Mouse (Mus musculus) midbrain, embryonic 11.5 days (tissue): ENCODE data around the gene Lemd2. TPM values are rescaled to one million over a fixed set of nuclear protein-coding genes. Genes with fewer than 3 reads are reported as not detected.

ENCODE experiments used
- ATAC-seq: fragments of 200-750 bp; cut with Nextera tagmentation; 2 replicates; pipeline ENCODE4 v1.8.0; 2017; ENCODE audit warnings: moderate TSS enrichment, moderate library complexity; ENCODE audit not compliant: low FRiP score
- DNase-seq: peaks from one replicate; pipeline ENCODE4 v3.0.0; 2015; ENCODE audit warnings: low spot score; ENCODE audit errors: missing footprints
- H3K27ac ChIP-seq: fragments of 300-500 bp; sonication (generic); 2 replicates; pipeline ENCODE4 v1.5.1; 2014; ENCODE audit warnings: low read depth, low read length
- H3K27me3 ChIP-seq: fragments of 300-500 bp; sonication (generic); 2 replicates; pipeline ENCODE4 v1.6.1; 2014; ENCODE audit warnings: mild to moderate bottlenecking, low read length, moderate library complexity, mixed read lengths; ENCODE audit not compliant: control insufficient read depth, insufficient read depth
- H3K36me3 ChIP-seq: fragments of 300-500 bp; sonication (generic); 2 replicates; pipeline ENCODE4 v1.6.1; 2014; ENCODE audit warnings: mild to moderate bottlenecking, low read length, moderate library complexity, mixed read lengths; ENCODE audit not compliant: control insufficient read depth, insufficient read depth
- H3K4me1 ChIP-seq: fragments of 300-500 bp; sonication (generic); 2 replicates; pipeline ENCODE4 v1.6.1; 2014; ENCODE audit warnings: low read length; ENCODE audit not compliant: control insufficient read depth, insufficient read depth
- H3K4me2 ChIP-seq: fragments of 300-500 bp; sonication (generic); 2 replicates; pipeline ENCODE4 v1.6.1; 2014; ENCODE audit warnings: mild to moderate bottlenecking, moderate library complexity
- H3K4me3 ChIP-seq: fragments of 300-500 bp; sonication (generic); 2 replicates; pipeline ENCODE4 v1.5.1; 2014; ENCODE audit warnings: low read depth, low read length
- H3K9ac ChIP-seq: fragments of 300-500 bp; sonication (generic); 2 replicates; pipeline ENCODE4 v1.6.1; 2014; ENCODE audit warnings: low read length
- H3K9me3 ChIP-seq: fragments of 300-500 bp; sonication (generic); 2 replicates; pipeline ENCODE4 v1.6.1; 2016; ENCODE audit warnings: low read length; ENCODE audit not compliant: control insufficient read depth
- WGBS: fragments of 180-500 bp; shearing (Covaris S2); extraction: QIAGEN DNeasy Blood & Tissue Kit; methylation state at CpG from one replicate; pipeline ENCODE4 v1.1.7; 2014; 5-methylcytosine and 5-hydroxymethylcytosine counted together
- polyA plus RNA-seq: library from polyadenylated mRNA; unstranded; fragments of >200 nt; fragmentation: Nextera tagmentation; extraction: Ambion mirVana; gene quantifications from 2 replicates; pipeline ENCODE4 v1.2.1, GENCODE M21; 2014

Gene Lemd2
- polyA plus RNA-seq, 1 experiment from 2014 or later, result 16.3 TPM

DNA sequence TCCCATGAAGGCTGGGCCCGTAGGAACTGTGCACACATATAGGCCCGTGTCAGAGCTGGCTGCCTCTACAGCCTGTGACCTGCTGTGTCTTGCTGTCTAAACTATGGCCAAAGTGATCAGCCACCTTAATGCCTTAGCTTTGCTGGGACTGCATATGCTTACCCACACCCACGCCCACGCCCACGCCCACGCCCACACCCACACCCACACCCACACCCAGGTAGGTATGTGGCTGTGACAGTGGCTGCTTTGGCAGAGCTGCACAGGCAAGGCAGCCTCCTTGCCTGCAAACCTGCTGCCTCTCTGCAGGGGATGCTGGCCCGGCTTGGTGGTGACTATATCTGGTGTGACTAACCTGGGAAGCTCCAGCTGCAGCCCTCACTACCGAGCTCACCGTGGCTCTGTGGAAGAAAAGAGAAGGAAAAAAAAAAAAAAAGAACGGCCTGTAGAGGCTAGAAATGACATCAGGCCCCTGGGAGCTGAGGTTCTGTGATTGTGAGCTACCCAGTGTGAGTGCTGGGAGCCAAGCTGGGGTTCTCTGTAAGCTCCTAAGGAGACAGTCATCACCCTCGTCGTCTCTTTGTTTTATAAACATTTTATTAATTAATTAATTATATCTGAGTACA lies 20.5 kb downstream of the Lemd2 start:
- no peak for ATAC-seq
- Histone ChIP-seq H3K4me1 (peaks cover 6% of the 10 kb centered on the region), H3K9ac (no peak overlapping the region), H3K36me3 (no peaks in the 10 kb centered on the region), H3K27me3 (no peaks in the 10 kb centered on the region), H3K9me3 (no peaks in the 10 kb centered on the region), H3K4me2 (no peak overlapping the region), H3K4me3 (no peak overlapping the region), H3K27ac (no peak overlapping the region)
- WGBS, result 85% methylated on average over 12 of the region's 12 CpGs
- DNase-seq, result no peak

DNA sequence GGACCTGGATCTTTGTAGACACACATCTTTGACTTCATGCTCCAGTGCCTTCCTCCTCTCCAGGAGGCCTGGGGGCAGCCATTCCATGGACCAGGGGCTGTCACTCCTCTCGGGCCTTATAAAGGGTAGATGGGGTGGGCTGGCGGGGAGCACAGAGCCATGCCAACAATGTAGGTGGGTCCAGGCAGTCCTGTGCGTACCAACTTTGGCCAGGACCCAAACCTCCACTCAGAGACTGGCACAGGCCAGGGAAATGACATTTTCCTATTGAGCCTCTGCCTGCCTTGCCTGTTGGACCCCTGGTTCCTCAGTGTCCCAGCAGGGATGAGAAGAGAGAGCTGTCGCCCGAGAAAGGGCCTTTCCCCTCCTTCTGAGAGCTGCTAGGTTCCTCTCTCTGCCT lies 21.9 kb downstream of the Lemd2 start:
- no peak overlapping the region for H3K4me3 ChIP-seq
- DNase-seq, result no peak
- H3K27ac ChIP-seq, result no peak overlapping the region
- H3K27me3 ChIP-seq, result no peaks in the 10 kb centered on the region
- H3K4me2 ChIP-seq, result no peak overlapping the region
- no peaks in the 10 kb centered on the region for H3K4me1 ChIP-seq
- no peaks in the 10 kb centered on the region for H3K9me3 ChIP-seq
- no peak for ATAC-seq
- H3K9ac ChIP-seq, result no peak overlapping the region
- H3K36me3 ChIP-seq, result no peaks in the 10 kb centered on the region
- 77% methylated on average over 5 of the region's 5 CpGs for WGBS

DNA sequence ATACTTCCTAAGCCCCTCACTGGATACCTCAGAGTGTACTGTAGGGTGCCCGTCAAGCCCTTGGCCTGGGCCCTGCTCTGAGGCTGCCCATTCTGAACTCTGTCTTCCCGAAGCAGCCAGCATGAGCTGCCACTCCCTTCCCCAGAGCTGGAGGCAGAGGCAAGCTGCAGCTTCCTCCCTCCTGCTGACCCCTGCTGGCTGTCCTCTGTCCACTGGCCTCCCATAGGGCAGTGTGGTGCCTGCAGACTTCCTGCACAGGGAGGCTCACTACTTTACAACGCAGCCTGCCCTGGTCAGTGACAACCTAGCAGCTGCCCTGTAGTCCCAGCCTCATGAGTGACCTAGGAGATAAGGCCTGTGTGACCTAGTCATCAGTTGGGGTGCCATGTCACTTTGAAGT lies 22.6 kb downstream of the Lemd2 start:
- no peak overlapping the region for H3K27ac ChIP-seq

DNA sequence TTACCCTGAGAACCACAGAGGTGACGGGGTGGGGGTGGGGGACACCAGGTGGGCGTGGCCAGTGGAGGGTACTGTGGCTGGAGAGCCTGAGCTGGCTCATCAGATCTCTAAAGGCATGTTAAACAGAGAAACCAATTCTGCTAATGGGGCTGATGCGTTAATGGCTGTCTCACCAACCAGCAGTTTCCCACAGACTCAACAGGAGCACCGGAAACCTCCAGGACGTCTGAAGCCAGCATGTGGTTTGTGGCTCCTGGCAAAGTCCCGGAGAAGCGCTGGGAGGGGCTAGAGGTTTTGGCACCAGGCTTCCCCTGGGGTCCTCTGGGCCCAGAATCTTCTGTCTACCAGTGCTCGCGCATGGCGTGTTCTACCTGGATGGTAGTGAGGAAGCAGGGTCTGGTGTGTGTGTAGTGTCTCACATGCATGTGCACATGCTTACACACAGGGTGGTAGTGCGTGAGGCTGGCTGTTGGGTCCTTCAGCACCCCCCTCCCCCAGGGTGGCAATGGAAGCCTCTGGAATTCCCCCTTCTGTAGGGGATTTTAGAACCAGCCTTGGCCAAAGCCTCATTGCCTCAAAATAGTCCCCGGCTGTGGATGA lies 24.5 kb downstream of the Lemd2 start:
- DNase-seq, result no peak

More for the DNA sequence above, 22.6 kb downstream of the Lemd2 start:
- Histone ChIP-seq H3K9me3 (no peaks in the 10 kb centered on the region), H3K27me3 (no peaks in the 10 kb centered on the region), H3K4me1 (no peaks in the 10 kb centered on the region), H3K9ac (no peak overlapping the region), H3K36me3 (no peaks in the 10 kb centered on the region), H3K4me2 (no peak overlapping the region), H3K4me3 (no peak overlapping the region)
- WGBS, result 35% methylated on average over 3 of the region's 3 CpGs
- no peak for DNase-seq
- ATAC-seq, result no peak

DNA sequence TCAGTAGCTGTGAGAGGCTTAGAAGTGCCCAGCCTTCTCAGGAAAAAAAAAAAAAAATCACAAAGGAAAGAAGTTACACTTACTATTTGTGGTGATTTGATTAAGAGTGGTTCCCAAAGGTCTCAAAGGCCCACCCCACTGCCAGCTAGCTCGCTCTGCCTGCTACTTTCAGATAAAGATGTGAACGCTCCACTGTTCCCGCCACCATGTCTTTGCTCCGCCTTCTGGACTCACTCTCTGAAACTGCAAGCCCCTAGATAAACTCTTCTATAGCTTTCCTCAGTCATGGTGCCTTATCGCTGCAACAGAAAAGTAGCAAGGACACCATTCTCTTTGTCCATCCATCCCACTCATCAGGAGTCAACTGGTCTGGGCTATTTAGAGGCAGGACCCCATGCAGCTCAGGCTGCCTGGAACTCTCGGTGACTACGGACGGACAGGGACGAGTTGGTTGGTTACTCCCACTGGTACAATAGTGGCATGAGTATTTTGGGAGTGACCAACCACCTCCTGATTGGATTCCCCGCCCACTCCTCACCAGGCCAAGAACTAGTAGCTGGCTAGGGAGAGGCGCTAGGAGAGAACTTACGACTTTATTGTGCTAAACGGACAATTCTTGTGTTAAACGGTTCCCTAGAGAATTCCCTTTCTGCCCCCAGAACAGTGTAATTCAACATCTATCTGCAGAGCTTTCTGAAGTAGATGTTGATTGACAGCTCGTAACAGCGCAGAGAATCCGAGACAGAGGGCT lies 25.7 kb downstream of the Lemd2 start:
- no peak for ATAC-seq
- Histone ChIP-seq H3K27ac (no peak overlapping the region), H3K27me3 (no peaks in the 10 kb centered on the region), H3K4me3 (no peak overlapping the region), H3K4me1 (peaks cover 9% of the 10 kb centered on the region), H3K9ac (no peak overlapping the region), H3K9me3 (no peaks in the 10 kb centered on the region), H3K36me3 (no peaks in the 10 kb centered on the region), H3K4me2 (no peak overlapping the region)
- WGBS, result 92% methylated on average over 17 of the region's 17 CpGs
- DNase-seq, result no peak

More for the DNA sequence above, 24.5 kb downstream of the Lemd2 start:
- Histone ChIP-seq H3K27me3 (no peaks in the 10 kb centered on the region), H3K4me1 (peaks cover 9% of the 10 kb centered on the region), H3K4me3 (no peak overlapping the region), H3K27ac (no peak overlapping the region), H3K36me3 (no peaks in the 10 kb centered on the region), H3K4me2 (no peak overlapping the region), H3K9me3 (no peaks in the 10 kb centered on the region), H3K9ac (no peak overlapping the region)
- no peak for ATAC-seq
- 68% methylated on average over 12 of the region's 12 CpGs for WGBS

DNA sequence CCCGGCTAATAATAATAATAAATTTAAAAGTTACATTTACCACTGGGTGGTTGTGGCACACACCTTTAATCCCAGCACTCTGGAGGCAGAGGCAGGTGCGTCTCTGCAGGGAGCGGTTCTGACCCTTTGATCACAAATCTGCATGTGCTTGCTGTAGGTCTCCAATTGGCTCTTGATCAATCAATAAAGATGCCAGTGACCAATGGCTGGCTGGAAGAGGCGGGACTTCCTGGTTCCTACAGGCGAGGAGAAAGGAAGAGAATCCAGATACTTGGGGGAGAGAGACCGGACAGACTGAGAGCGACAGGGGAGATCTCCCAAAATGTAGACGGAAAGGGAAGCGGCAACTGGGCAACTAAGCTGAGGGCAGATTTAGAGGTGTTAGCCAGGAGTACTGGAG lies 26.2 kb downstream of the Lemd2 start:
- 88% methylated on average over 9 of the region's 9 CpGs for WGBS
- ATAC-seq (no peak), DNase-seq (no peak)
- Histone ChIP-seq H3K9me3 (no peaks in the 10 kb centered on the region), H3K27me3 (no peaks in the 10 kb centered on the region), H3K4me3 (no peak overlapping the region), H3K4me2 (no peak overlapping the region), H3K9ac (no peak overlapping the region), H3K27ac (no peak overlapping the region), H3K36me3 (no peaks in the 10 kb centered on the region), H3K4me1 (peaks cover 9% of the 10 kb centered on the region)

DNA sequence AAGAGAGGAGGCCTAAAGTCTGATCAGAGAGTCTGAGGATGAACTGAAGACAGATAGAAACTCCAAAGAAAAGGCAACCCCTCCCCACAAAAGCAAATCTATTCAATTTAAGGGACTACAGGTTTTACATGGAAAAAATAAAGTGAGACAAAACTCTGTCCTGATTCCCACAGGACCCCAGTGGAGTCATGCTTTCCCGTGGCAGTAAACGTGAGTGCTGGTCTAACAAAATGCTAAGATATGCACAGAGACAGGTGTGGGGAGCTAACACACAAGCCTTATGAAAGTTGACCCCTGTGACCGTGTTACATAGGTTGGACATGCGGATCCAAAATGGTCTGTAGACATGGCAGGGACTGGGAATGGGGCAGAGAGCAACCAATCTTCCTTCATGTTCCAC lies 27.5 kb downstream of the Lemd2 start:
- Histone ChIP-seq H3K27me3 (no peaks in the 10 kb centered on the region), H3K4me2 (no peak overlapping the region), H3K4me1 (peaks cover 9% of the 10 kb centered on the region), H3K36me3 (no peaks in the 10 kb centered on the region), H3K4me3 (no peak overlapping the region), H3K9ac (no peak overlapping the region), H3K9me3 (no peaks in the 10 kb centered on the region), H3K27ac (no peak overlapping the region)
- WGBS, result 88% methylated on average over 4 of the region's 4 CpGs
- no peak for DNase-seq
- ATAC-seq, result no peak

DNA sequence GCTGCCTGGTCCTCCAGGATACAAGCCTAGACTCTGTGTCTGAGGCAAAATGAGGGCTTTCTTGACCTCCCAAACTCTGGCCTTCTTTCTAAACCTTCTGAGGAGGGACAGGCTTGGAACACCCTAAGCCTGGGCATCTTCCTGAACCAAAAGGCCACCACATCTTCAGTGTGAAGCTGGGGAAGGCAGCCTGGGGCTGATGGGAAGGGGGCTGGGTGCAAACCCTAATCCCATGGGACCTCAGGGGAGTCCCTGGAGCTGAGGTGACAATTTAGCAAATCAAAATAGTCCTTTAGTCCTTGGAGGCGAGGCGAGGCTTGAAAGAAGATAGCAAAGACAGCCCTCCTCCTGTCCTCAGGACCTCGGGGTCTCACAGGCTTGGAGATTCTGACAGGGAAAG lies 28.0 kb downstream of the Lemd2 start:
- Histone ChIP-seq H3K4me3 (no peak overlapping the region), H3K27ac (no peak overlapping the region; the same call in 1 of the 2 replicates), H3K4me1 (peaks cover 9% of the 10 kb centered on the region), H3K36me3 (no peaks in the 10 kb centered on the region), H3K27me3 (no peaks in the 10 kb centered on the region), H3K9ac (no peak overlapping the region), H3K9me3 (no peaks in the 10 kb centered on the region), H3K4me2 (no peak overlapping the region)
- no peak for ATAC-seq
- 75% methylated on average over 3 of the region's 3 CpGs for WGBS
- no peak for DNase-seq

DNA sequence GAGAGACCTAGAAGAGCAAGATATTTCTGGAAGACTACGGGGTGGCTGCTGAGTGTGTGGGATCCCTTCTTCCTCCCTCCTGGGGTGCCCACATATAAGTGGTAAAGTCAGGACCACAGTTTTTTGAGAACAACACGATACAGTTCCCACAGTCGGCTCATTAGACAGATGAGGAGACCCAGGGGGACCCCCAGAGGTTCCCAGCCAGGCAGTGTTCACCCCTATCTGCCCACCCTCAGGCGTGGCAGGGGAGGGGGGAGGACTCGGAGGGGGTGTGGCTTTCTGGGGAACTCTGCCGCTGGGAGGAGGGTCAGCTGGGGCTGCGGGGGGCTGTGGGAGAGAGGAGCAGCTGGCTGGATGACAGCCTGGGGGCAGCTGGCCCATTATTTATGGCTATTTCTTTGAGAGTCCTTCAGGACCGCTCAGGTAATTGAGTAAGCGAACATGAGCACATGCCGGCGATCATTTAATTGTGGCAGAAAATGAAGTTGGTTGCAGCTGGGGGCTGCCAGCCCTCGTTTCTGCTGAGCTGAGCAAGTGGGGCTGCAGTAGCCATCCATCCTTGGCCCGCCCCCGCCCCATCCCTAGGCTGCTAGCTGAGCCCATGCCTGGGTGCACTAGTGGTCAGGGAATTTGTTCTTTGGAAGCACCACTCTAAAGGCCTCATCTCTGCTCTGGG lies 28.9 kb downstream of the Lemd2 start:
- Histone ChIP-seq H3K4me3 (no peak overlapping the region), H3K9me3 (no peaks in the 10 kb centered on the region), H3K27ac (no peak overlapping the region; the same call in 1 of the 2 replicates), H3K27me3 (no peaks in the 10 kb centered on the region), H3K4me2 (no peak overlapping the region), H3K36me3 (no peaks in the 10 kb centered on the region), H3K9ac (peak overlapping the region; percentile 33; the same call in 1 of the 2 replicates), H3K4me1 (peaks cover 9% of the 10 kb centered on the region)
- 48% methylated on average over 14 of the region's 14 CpGs for WGBS
- ATAC-seq, result peak; percentile 71
- DNase-seq, result no peak
